Comparison of ENCODE assay signal across 10 mouse cellular contexts in the genomic region with DNA sequence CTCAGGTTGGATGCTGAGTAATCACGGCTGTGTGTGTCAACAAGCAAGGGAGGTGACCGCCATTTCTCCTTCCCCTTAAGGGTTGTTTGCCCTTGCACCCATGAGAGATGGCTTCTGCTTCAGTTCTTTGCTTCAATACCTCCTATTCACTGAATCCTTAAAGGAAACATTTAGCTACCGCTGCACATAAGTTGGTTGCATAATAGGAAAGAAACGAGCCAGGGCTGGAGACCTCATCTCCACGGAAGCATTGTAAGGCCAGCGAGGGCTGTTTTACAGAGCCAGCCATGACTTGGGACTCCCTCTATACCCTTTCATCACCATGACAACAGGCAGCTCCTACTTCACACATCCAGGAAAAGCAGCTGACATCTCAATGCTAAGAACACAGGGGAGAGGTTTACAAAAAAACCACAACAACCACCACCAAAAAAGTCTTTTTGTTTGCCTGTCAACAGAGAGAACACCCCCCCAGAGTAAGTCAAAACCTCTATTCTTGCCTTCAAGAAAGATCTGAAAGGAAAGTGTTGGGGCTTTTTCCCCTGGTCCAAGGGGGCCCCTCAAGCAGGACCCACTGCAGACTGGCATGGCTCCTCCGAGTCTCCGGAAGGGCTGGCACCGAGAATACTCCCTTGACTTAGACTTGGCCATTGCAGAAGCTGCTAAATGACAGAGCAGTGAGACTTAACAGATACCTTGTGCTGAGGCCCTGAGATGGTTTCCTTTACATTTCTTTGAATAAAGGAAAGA. TPM values are rescaled to one million over a fixed set of nuclear protein-coding genes. Genes with fewer than 3 reads are reported as not detected.
A peak's percentile ranks its signal among the peaks of the same experiment; 100 is the strongest.
DNase-seq lines count a peak whose midpoint lies in the region; TF ChIP-seq lines count a peak whose summit lies in the region.
"Had no signal": no experiment of that assay in that cellular context is flagged by ENCODE, and none has a peak within 500 bp of the region (broad histone marks: within the 10 kb centered on the region; RNA-seq: fewer than 3 reads in every experiment).

No protein-coding gene starts in this region.

- no peak for TF ChIP-seq POLR2A in brain, embryonic 14.5 days (IDR thresholded peaks at IDR 0.05; ENCODE audit: borderline replicate concordance, extremely low read depth, insufficient read depth, insufficient read length, poor library complexity, severe bottlenecking)

- no peak for TF ChIP-seq CTCF in brain, embryonic 14.5 days (IDR thresholded peaks at IDR 0.05; ENCODE audit: borderline replicate concordance, extremely low read depth, insufficient read depth, insufficient read length)

- DNase-seq in cerebellum, adult 9-11 months: peak; percentile 46
- no peak for DNase-seq in cerebellum, adult 11 months
- peak; percentile 98 for DNase-seq in brain, embryonic 14.5 days (ENCODE audit: low read depth)
- DNase-seq in frontal cortex, postnatal 36 days (ENCODE audit: low spot score in 2 of 2): peak; percentile 67 to 83
- DNase-seq in left cerebral cortex, adult 11 months (ENCODE audit: low spot score): peak; percentile 79
- peak; percentile 71 to 78 for DNase-seq in right cerebral cortex, adult 2 months (ENCODE audit: low spot score in 2 of 2)
- DNase-seq in thymus, postnatal 10 days (ENCODE audit: low spot score in 2 of 2): no peak
- no peak for DNase-seq in thymus, postnatal 25 days

RNA-seq across cellular contexts. Expression of gene Sparcl1, which starts 3.2 kb away (rescaled TPM):
- 75.9 and 150 TPM in 2 replicates for polyA plus RNA-seq in brain, embryonic 14.5 days (2012; rRNA removed)
- polyA plus RNA-seq: C2C12 had no signal

RNA-seq across cellular contexts. Expression of gene Gm17660, which starts 32.9 kb away (rescaled TPM):
- polyA plus RNA-seq in brain, embryonic 14.5 days (2012; rRNA removed): not detected in 2 replicates
- polyA plus RNA-seq: C2C12; embryonic facial prominence, embryonic 13.5 days had no signal

Comparison
In these comparisons a context has a peak if more than half of its experiments do, and no peak if none do; other contexts are left out.
1. DNase-seq: peak in cerebellum, adult 9-11 months (single experiment), brain, embryonic 14.5 days (single experiment), frontal cortex, postnatal 36 days (2 of 2), left cerebral cortex, adult 11 months (single experiment) and right cerebral cortex, adult 2 months (2 of 2); none in cerebellum, adult 11 months (single experiment), thymus, postnatal 10 days (0 of 2) and thymus, postnatal 25 days (single experiment).